Mouse (Mus musculus) CH12.LX (cell line): ENCODE data around the gene Itih5.

Experiments used
- CTCF ChIP-seq, 2 experiments: IDR thresholded peaks in 1 of 2; conservative IDR thresholded peaks in 1 of 2; 2 replicates each; pipeline ENCODE4 v1.5.1; 2011 to 2012; ENCODE audit warnings: low read depth in 2 of 2, low read length in 2 of 2, improper control_type of control experiment in 1 of 2, inconsistent platforms in 1 of 2, mild to moderate bottlenecking in 1 of 2, moderate library complexity in 1 of 2
- ELF1 ChIP-seq: IDR thresholded peaks from 2 replicates; pipeline ENCODE4 v1.6.1; 2014; ENCODE audit warnings: low read depth, mild to moderate bottlenecking, inconsistent platforms, low read length, improper control_type of control experiment
- ETS1 ChIP-seq: conservative IDR thresholded peaks from 2 replicates; pipeline ENCODE4 v1.6.1; 2012; ENCODE audit warnings: low read depth, mild to moderate bottlenecking, inconsistent platforms, low read length, improper control_type of control experiment, moderate library complexity
- HCFC1 ChIP-seq: IDR thresholded peaks from 2 replicates; pipeline ENCODE4 v1.6.1; 2012; ENCODE audit warnings: low read depth, mild to moderate bottlenecking, inconsistent platforms, low read length, improper control_type of control experiment
- MAFK ChIP-seq: IDR thresholded peaks from 2 replicates; pipeline ENCODE4 v1.6.1; 2011; ENCODE audit warnings: low read length, improper control_type of control experiment; ENCODE audit not compliant: insufficient replicate concordance
- MAX ChIP-seq: IDR thresholded peaks from 2 replicates; pipeline ENCODE4 v1.6.1; 2011; ENCODE audit warnings: low read length, improper control_type of control experiment
- NRF1 ChIP-seq: IDR thresholded peaks from 2 replicates; pipeline ENCODE4 v1.6.1; 2014; ENCODE audit warnings: low read depth, mild to moderate bottlenecking, inconsistent platforms, low read length, improper control_type of control experiment, moderate library complexity
- PAX5 ChIP-seq: IDR thresholded peaks from 2 replicates; pipeline ENCODE4 v1.6.1; 2012; ENCODE audit warnings: low read length, inconsistent platforms, mixed read lengths
- POLR2A ChIP-seq: IDR thresholded peaks from 2 replicates; pipeline ENCODE4 v1.6.1; 2011; ENCODE audit warnings: low read depth, mild to moderate bottlenecking, improper control_type of control experiment, low read length
- POLR2AphosphoS2 ChIP-seq: IDR thresholded peaks from 2 replicates; pipeline ENCODE4 v1.6.1; 2011; ENCODE audit warnings: low read depth, low read length, improper control_type of control experiment
- SIN3A ChIP-seq: IDR thresholded peaks from 2 replicates; pipeline ENCODE4 v1.6.1; 2012; ENCODE audit warnings: low read length, improper control_type of control experiment, inconsistent platforms
- TBP ChIP-seq: conservative IDR thresholded peaks from 2 replicates; pipeline ENCODE4 v1.6.1; 2011; ENCODE audit warnings: low read depth, low read length, improper control_type of control experiment
- UBTF ChIP-seq: IDR thresholded peaks from 2 replicates; pipeline ENCODE4 v1.6.1; 2012; ENCODE audit warnings: low read depth, mild to moderate bottlenecking, inconsistent platforms, low read length, improper control_type of control experiment, moderate library complexity

GRCm38 (mm10) chr2:10147176-10147575 lies 6.2 kb upstream of the Itih5 start:
- no peak for TF ChIP-seq CTCF (conservative IDR thresholded peaks at IDR 0.05 in 1 of 2, IDR thresholded peaks at IDR 0.05 in 1 of 2; ENCODE audit: low read depth in 2 of 2, low read length in 2 of 2)
- TF ChIP-seq UBTF, result no peak
- TF ChIP-seq PAX5, result no peak
- no peak for TF ChIP-seq ETS1
- TF ChIP-seq ELF1, result no peak
- TF ChIP-seq POLR2A, result no peak
- no peak for TF ChIP-seq HCFC1
- TF ChIP-seq POLR2AphosphoS2, result no peak
- TF ChIP-seq SIN3A, result no peak
- TF ChIP-seq MAX, result no peak
- no peak for TF ChIP-seq NRF1
- TF ChIP-seq MAFK, result no peak
- no peak for TF ChIP-seq TBP
